Mouse (Mus musculus) lung, adult 2 months (tissue): ENCODE measurements around the gene Ryr2.

Source experiments
- CTCF ChIP-seq: fragments of 200-500 bp; IDR thresholded peaks from 2 replicates; pipeline ENCODE4 v1.5.1; 2011; ENCODE audit warnings: mild to moderate bottlenecking, low read length, control low read depth; ENCODE audit not compliant: insufficient read depth
- POLR2A ChIP-seq: fragments of 200-500 bp; IDR thresholded peaks from 2 replicates; pipeline ENCODE4 v1.6.1; 2011; ENCODE audit warnings: low read depth, mild to moderate bottlenecking, control low read depth, low read length, borderline replicate concordance; ENCODE audit errors: extremely low read depth

DNA sequence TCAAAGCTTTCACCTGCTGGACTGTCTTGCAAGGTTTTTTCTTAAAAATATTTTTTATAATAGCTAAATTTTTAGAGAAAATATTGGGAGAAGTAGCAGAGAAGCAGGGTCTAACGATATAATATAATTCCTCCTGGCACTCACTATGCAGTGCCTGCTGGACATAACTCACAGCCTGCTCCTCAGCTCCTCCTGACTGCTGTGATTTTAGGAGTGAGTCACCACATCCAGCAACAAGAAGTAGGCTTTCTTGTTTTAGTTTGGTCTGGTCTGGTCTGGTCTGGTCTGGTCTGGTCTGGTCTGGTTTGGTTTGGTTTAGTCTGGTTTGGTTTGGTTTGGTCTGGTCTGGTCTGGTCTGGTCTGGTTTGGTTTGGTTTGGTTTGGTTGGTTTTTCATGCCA is 55.9 kb downstream of the Ryr2 start:
- TF ChIP-seq POLR2A: no peak
- TF ChIP-seq CTCF: no peak
